Mouse (Mus musculus): ENCODE results near the gene Tnfaip8l2.
"Not testable (repeated sequence)": the region's sequence is repeated elsewhere in the genome, so short reads cannot be mapped to it uniquely, and the experiment has no call there.

Tnfaip8l2 gene

DNA sequence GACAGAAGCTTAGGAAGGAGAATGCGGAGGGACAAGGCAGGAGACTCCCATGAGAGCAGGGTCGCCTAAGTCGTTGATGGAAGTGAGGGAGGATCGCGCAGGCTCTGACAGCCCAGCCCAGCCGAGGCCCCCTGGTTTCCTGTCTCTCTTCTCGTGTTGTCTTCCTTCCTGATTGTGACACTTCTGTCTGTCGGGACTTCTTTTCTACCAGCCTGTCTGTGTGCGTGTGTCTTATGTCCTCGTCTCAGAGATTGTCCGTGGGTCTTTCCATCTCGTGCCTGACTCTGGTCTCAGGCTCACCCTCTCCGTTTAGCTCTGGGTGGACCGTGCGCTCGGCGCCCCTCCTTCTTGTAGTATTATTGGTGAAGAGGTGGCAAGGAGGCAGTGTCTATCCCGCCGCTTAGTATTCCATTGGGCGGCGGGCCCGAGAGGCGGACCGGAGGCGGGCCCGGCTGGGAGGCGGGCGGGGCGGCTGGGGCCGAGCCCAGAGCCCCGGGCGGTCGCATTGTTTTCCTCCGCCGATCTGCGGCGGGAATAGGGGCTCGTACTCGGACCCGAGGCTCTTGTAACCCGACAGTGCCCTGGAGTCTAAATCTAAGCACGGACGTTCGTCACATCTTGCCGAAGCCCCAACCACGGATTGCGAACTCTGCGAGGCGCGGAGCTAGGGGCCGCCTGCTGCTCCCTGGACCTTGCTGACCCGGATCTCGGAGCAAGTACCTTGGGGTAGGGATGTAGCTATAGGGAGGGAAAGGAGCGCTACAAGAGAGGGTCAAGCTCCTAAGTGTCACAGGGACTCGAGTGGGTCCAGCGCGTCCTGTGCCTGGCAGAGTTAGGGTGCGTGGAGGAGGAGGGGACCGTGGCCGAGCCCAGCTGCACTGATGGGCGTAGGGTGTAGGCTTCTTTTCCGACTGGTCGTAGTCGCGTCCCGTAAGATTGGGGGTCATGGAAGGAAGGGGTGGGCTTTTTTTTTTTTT, 18.1 kb upstream of the Tnfaip8l2 start, which contains the start of gene Sema6c:
Sema6c (plus strand) TSS at position 471 of the 977 bp plus-strand sequence.
- DNase-seq (ENCODE audit: low spot score in 2 of 2) = peak; percentile 86 to 87

- DNase-seq (ENCODE audit: low spot score in 2 of 2) = no peak
Measured at GRCm38 (mm10) chr3:95159511-95159986, 17.4 kb upstream of the Tnfaip8l2 start.

- no peak for DNase-seq (ENCODE audit: low spot score in 2 of 2)
Measured at GRCm38 (mm10) chr3:95153874-95154273, 11.7 kb upstream of the Tnfaip8l2 start.

GRCm38 (mm10) chr3:95147924-95148323, 5.8 kb upstream of the Tnfaip8l2 start:
- no peak for DNase-seq (ENCODE audit: low spot score in 2 of 2)

- DNase-seq (ENCODE audit: low spot score in 2 of 2) = peak; percentile 87 to 94
Measured at GRCm38 (mm10) chr3:95142617-95143011, 454 bp upstream of the Tnfaip8l2 start.

DNA sequence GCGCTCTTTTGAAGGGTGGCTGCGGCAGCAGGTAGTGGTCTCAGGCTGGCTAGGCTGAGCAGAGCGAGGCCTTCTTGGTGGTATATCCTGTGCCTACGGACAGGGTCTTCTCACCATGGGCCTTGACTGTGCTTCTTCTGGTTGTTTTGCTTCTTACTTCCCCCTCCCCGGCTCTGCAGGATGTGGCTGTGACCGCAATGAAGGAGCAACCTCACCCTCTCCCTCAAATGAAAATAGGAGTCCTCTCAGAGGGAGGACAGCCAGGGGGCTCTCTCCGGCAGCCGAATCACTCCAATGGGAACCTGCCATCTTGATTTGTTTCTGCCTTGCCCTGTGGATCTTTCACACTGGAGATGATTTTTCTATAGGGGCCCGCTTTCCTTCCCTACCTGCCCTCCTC, 686 bp downstream of the Tnfaip8l2 start:
- DNase-seq (ENCODE audit: low spot score in 2 of 2) = no peak

- no peak for DNase-seq (ENCODE audit: low spot score in 2 of 2)
Measured at GRCm38 (mm10) chr3:95140795-95141194, 1.4 kb downstream of the Tnfaip8l2 start.

GRCm38 (mm10) chr3:95140289-95140595, 1.9 kb downstream of the Tnfaip8l2 start:
- no peak for DNase-seq (ENCODE audit: low spot score in 2 of 2)

DNA sequence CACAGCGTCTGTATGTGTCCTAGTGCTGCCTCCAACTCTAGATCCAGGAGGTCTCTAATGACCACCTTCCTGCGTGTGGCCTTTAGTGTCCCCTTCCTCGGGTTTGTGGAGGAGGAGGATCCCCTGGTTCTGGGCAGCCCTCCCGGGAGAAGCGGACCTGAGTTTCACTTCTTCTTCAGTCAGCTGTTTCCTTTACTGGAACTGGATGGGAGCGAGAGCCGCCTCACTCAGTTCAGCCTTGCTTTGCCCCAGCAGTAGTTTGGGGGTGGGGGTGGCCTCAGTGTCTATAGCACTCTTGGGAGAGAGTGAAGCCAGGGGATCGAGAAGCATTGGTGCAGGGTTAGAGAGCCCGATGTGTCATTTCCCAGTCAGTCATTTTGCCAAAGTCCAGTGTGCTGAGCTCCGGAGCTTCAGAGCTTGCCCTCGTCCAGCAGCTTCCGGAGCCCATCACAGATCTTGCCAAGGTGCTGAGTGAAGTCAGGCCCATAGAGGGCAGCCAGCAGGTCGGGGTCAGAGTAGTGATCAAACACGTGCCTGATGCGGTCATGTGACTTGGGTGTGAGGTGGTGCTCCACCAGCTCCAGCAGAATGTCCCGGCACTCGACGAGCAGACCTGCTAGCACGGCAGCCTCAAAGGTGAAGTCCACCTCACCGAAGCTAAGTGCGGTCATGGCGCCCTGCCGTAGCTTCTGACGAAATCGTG, 2.4 kb downstream of the Tnfaip8l2 start:
- DNase-seq (ENCODE audit: low spot score in 2 of 2) = no peak

GRCm38 (mm10) chr3:95136336-95136735, 5.8 kb downstream of the Tnfaip8l2 start:
- no peak for DNase-seq (ENCODE audit: low spot score in 2 of 2)

GRCm38 (mm10) chr3:95135433-95136052, 6.6 kb downstream of the Tnfaip8l2 start:
- DNase-seq (ENCODE audit: low spot score in 2 of 2) = no peak

GRCm38 (mm10) chr3:95135023-95135422, 7.1 kb downstream of the Tnfaip8l2 start:
- peak in 1 of 2 experiments; percentile 64 for DNase-seq (ENCODE audit: low spot score in 2 of 2)

DNA sequence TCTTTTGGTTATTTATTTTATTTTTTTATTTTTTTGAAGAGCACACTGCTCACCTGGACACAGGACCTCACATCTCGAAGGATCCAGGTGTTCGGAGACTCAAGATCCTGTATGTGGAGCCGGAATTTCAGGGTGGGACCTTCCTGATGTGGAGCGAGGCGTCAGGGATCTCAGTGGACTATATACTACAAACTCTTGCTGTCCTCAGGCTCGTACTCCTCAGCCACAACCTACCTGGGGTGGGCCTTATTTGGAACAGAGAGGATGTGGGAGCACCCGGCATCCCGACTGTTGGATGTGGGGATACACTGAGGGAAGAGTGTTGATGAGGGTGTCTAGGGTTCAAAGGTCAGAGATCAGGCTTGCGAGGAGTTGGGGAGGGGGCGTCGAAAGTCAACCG, 8.0 kb downstream of the Tnfaip8l2 start:
- DNase-seq (ENCODE audit: low spot score in 2 of 2) = not testable (repeated sequence)

DNA sequence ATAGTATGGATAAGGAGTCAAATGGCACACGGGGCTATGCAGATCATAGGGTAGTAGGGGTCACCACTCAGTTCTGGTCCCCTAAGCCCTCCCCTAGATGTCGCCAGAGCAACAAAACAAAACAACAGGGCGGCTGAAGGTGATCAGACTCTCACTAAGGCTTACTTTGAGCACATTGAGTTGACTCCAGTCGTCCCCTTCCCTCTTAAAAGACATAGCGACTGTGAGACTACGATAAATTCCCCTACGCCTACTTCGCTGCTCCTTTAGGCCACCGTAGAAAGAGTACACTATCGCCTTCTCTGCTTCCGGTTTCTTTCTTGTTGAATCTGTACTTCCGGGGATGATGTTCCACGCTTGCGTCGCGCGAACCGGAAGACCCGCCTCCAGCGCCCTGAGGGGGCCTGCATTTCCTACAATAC, 8.5 kb downstream of the Tnfaip8l2 start, which contains the start of the genes Scnm1 and Lysmd1:
Scnm1 (minus strand) TSS at position 332 of the 422 bp plus-strand sequence.
Lysmd1 (plus strand) TSS at position 409 of the 422 bp plus-strand sequence.
- peak; percentile 90 to 92 for DNase-seq (ENCODE audit: low spot score in 2 of 2)

DNA sequence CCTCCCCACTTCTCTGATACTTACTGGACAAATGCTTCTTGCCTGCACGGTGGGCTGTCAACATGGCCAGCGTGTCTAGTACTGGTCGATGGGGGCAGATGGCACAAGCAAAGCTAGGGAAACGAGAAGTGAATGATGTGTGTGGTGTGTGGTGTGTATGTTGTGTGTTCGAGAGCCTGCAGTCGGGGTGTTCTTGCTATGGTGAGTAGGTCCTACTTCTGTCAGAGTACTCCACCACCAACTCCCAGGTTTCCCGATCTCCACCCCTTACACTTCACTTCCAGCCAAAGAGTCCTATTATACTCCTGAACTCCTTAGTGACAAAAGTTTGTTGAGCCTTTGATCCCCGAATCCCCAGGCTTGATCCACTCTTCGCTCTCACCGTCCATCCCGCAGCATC, 9.0 kb downstream of the Tnfaip8l2 start:
- DNase-seq (ENCODE audit: low spot score in 2 of 2) = no peak

GRCm38 (mm10) chr3:95132389-95132788, 9.8 kb downstream of the Tnfaip8l2 start:
- not testable (repeated sequence) for DNase-seq (ENCODE audit: low spot score in 2 of 2)

DNA sequence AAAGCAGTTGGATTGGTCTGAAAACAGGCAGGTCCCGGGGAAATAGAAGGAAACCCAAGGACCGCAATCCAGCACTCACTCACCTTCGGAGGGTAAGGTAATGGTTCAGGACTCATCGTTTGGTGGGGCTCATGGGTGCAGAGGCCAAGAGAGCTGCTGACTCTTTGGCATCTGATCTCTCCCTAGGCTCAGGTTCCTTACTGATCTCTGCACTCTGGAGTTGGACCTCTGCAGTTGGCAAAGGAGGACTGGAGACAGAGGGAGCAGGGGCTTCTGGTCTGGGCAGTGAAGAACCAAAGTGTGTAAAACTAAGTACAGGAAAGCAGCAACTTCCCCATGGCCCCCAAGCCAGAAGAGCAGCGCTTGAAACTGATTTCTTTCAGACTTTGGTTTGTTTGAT, 12.1 kb downstream of the Tnfaip8l2 start:
- DNase-seq (ENCODE audit: low spot score in 2 of 2) = no peak

DNA sequence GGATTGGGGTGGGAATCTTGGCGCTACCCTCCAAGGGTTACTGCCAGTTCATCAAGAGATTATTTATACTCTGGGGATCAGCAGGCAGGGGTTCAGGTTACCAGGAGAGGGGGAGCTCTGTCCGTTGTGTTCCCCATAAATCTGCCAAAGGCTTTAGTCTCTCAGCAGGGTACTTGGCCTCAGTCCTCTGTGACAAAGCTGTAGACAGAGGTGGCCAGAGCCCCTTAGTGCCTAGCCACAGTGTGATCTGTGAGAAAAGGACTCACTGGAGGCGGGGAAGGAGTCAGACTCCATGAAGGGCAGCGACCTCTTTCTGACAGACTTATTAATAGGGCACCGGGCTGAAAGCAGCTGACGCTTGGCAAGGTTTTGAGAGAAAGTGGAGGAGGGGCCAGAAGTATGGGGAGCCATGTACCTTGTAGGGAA, 12.9 kb downstream of the Tnfaip8l2 start:
- no peak for DNase-seq (ENCODE audit: low spot score in 2 of 2)

DNA sequence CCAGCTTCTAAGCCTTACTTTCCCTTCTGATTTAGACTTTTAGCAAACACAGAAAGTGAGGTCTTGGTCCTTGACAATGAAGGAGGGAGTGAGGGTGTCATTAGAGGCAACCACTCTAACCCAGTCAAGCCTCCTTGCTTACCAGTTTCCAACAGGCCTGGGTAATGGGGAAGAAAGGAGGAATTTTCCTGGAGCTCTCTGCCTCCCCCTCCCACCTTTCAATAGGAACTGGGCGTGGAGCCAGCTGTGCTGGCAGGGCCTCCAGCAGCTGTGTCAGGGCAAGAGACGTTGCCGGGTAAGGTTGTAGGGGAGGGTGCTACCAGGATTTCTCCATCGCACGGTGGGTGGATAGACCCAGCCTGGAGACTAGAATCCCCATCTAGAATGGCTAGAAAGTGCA, 17.2 kb downstream of the Tnfaip8l2 start:
- no peak for DNase-seq (ENCODE audit: low spot score in 2 of 2)

GRCm38 (mm10) chr3:95124246-95124645, 17.9 kb downstream of the Tnfaip8l2 start, which contains the start of gene Tmod4:
Gene Tmod4, plus strand, starts transcription at chr3:95124476.
- DNase-seq (ENCODE audit: low spot score in 2 of 2) = no peak

GRCm38 (mm10) chr3:95121580-95121979, 20.6 kb downstream of the Tnfaip8l2 start:
- DNase-seq (ENCODE audit: low spot score in 2 of 2) = no peak

DNA sequence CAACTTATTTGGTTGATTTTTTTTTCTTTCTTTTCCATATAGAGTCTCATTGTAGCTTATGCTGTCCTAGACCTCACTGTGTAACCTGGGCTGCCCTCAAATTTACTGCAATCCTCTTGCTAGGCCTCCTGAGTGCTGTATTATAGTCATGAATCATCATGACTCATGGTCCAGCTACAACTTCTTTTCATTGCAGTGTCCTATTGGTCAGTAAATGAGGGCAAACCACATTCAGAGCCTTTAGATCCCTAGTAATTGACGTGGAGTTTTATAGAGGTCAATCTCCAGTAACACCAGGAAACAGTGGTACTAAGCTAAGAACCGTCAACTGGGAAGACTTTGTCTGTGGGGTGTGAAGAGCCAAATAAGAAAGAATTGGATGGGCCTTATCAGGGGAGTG, 24.4 kb downstream of the Tnfaip8l2 start:
- DNase-seq (ENCODE audit: low spot score in 2 of 2) = no peak

Data from right cerebral cortex, adult 2 months (tissue).